Mouse (Mus musculus): ENCODE results near the gene Trappc1. TPM values are rescaled to one million over a fixed set of nuclear protein-coding genes. Genes with fewer than 3 reads are reported as not detected.

The Trappc1 gene
- polyA plus RNA-seq, 1 experiment from 2014 or later: 143 TPM

- H3K4me2 ChIP-seq: no peak overlapping the region
- H3K4me1 ChIP-seq (ENCODE audit: insufficient read depth): peaks cover 10% of the 10 kb centered on the region
- no peak for TF ChIP-seq CTCF (IDR thresholded peaks at IDR 0.05; ENCODE audit: low read depth)
- ATAC-seq (ENCODE audit: insufficient read depth): no peak
- WGBS: 35% methylated on average over 6 of the region's 6 CpGs
- no peak overlapping the region for H3K9ac ChIP-seq
- peaks cover 18% of the 10 kb centered on the region for H3K27me3 ChIP-seq (ENCODE audit: insufficient read depth, low read length)
- no peak for DNase-seq
- H3K9me3 ChIP-seq (ENCODE audit: low read depth, low read length): no peaks in the 10 kb centered on the region
- H3K4me3 ChIP-seq (ENCODE audit: low read depth, low read length): no peak overlapping the region
- H3K36me3 ChIP-seq (ENCODE audit: insufficient read depth): no peaks in the 10 kb centered on the region
- H3K27ac ChIP-seq (ENCODE audit: low read depth): no peak overlapping the region
Observed at GRCm38 (mm10) chr11:69327648-69328047, 3.9 kb downstream of the Trappc1 start.

DNA sequence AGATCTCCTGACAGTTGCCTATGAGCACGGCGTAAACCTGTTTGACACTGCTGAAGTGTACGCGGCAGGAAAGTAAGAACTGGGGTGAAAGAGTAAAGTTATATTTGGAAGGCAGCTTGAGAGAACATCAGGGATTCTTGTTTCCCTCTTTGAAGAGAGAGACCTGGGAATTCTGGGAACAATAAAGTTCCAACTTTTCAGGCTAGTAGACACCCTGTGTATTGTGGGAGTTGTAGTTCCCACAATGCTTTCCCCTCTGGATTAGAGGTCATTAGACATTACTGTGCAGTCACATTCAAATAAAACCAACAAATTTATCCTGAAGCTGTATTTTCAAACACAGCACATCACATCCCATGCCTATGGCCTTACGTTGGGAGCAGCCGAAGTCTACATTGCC is 4.7 kb downstream of the Trappc1 start:
- peaks cover 18% of the 10 kb centered on the region for H3K27me3 ChIP-seq (ENCODE audit: insufficient read depth, low read length)
- H3K27ac ChIP-seq (ENCODE audit: low read depth): no peak overlapping the region
- WGBS: 84% methylated on average over 6 of the region's 6 CpGs
- no peak overlapping the region for H3K4me2 ChIP-seq
- peak; percentile 23 for DNase-seq
- no peak for TF ChIP-seq CTCF (IDR thresholded peaks at IDR 0.05; ENCODE audit: low read depth)
- no peaks in the 10 kb centered on the region for H3K36me3 ChIP-seq (ENCODE audit: insufficient read depth)
- H3K4me1 ChIP-seq (ENCODE audit: insufficient read depth): peaks cover 6% of the 10 kb centered on the region
- no peak overlapping the region for H3K9ac ChIP-seq
- H3K9me3 ChIP-seq (ENCODE audit: low read depth, low read length): no peaks in the 10 kb centered on the region
- no peak for ATAC-seq (ENCODE audit: insufficient read depth)
- H3K4me3 ChIP-seq (ENCODE audit: low read depth, low read length): no peak overlapping the region

DNA sequence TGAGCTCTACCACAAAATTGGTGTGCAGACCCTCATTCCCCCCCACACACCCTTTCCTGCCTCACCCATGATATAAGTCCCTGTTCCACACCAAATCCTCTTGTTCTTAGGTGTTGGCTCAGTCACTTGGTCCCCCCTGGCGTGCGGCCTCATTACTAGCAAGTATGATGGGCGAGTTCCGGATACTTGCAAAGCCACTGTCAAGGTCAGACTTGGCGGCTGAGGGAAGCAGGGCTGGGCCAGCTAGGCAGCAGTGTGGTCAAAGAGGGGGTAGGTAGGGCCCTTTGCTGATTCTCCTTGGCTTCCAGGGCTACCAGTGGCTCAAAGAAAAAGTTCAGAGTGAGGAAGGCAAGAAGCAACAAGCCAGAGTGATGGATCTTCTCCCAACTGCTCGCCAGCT is 7.4 kb downstream of the Trappc1 start:
- Histone ChIP-seq H3K4me2 (peak overlapping the region; percentile 62), H3K9ac (no peak overlapping the region), H3K4me1 (ENCODE audit: insufficient read depth) (peaks cover 2% of the 10 kb centered on the region; the same call in 1 of the 2 replicates), H3K27me3 (ENCODE audit: insufficient read depth, low read length) (peaks cover 18% of the 10 kb centered on the region), H3K36me3 (ENCODE audit: insufficient read depth) (no peaks in the 10 kb centered on the region), H3K27ac (ENCODE audit: low read depth) (no peak overlapping the region), H3K4me3 (ENCODE audit: low read depth, low read length) (peak overlapping the region; percentile 43; the same call in 1 of the 2 replicates), H3K9me3 (ENCODE audit: low read depth, low read length) (no peaks in the 10 kb centered on the region)
- TF ChIP-seq CTCF (IDR thresholded peaks at IDR 0.05; ENCODE audit: low read depth): no peak
- DNase-seq (no peak), ATAC-seq (ENCODE audit: insufficient read depth) (no peak)
- WGBS: 83% methylated on average over 6 of the region's 6 CpGs

- Histone ChIP-seq H3K4me1 (ENCODE audit: insufficient read depth) (no peaks in the 10 kb centered on the region; the same call in 1 of the 2 replicates), H3K36me3 (ENCODE audit: insufficient read depth) (no peaks in the 10 kb centered on the region), H3K9me3 (ENCODE audit: low read depth, low read length) (no peaks in the 10 kb centered on the region), H3K27ac (ENCODE audit: low read depth) (peak overlapping the region; percentile 10; the same call in 1 of the 2 replicates), H3K27me3 (ENCODE audit: insufficient read depth, low read length) (peaks cover 11% of the 10 kb centered on the region; the same call in 1 of the 2 replicates), H3K4me3 (ENCODE audit: low read depth, low read length) (peak overlapping the region; percentile 43), H3K4me2 (peak overlapping the region; percentile 62), H3K9ac (peak overlapping the region; percentile 47)
- DNase-seq (peak; percentile 88), ATAC-seq (ENCODE audit: insufficient read depth) (peak; percentile 66)
- 0 out of 2 replicates have a peak, but pooled peaks have one; percentile 10 for TF ChIP-seq CTCF (IDR thresholded peaks at IDR 0.05; ENCODE audit: low read depth)
- WGBS: under 1% methylated on average over 24 of the region's 24 CpGs
Observed at GRCm38 (mm10) chr11:69331929-69332405, 8.2 kb downstream of the Trappc1 start.

DNA sequence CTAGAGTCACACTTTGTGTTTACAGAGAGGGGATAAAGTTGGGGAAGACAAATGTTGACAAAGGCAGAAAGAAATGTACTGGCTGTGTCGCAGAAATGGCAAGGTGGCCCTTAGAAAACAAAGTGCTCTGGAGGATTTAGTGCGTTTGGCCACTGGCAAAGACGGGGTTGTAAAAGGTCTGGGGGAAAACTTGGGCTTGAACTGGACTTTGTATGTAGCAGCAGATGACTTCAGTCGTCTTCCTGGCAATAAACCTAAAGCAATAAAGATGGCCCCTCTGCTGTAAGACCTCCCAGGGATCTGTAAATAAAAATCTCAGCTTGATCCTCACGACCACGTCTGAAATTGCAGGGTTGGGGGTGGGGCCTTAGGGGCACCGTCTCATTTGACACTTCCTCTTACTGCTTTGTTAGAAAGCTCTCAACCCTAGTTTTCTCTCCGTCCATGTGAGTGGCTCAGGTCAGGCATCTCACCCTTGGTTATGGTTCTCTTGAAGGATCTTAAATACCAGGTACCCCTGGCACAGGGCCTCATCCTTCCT is 9.0 kb downstream of the Trappc1 start:
- no peaks in the 10 kb centered on the region; the same call in 1 of the 2 replicates for H3K4me1 ChIP-seq (ENCODE audit: insufficient read depth)
- H3K36me3 ChIP-seq (ENCODE audit: insufficient read depth): no peaks in the 10 kb centered on the region
- DNase-seq (no peak), ATAC-seq (ENCODE audit: insufficient read depth) (no peak)
- H3K4me2 ChIP-seq: peak overlapping the region; percentile 62
- H3K9ac ChIP-seq: peak overlapping the region; percentile 47; the same call in 1 of the 2 replicates
- no peaks in the 10 kb centered on the region for H3K9me3 ChIP-seq (ENCODE audit: low read depth, low read length)
- H3K27ac ChIP-seq (ENCODE audit: low read depth): no peak overlapping the region
- peaks cover 3% of the 10 kb centered on the region; the same call in 1 of the 2 replicates for H3K27me3 ChIP-seq (ENCODE audit: insufficient read depth, low read length)
- TF ChIP-seq CTCF (IDR thresholded peaks at IDR 0.05; ENCODE audit: low read depth): no peak
- 31% methylated on average over 8 of the region's 8 CpGs for WGBS
- H3K4me3 ChIP-seq (ENCODE audit: low read depth, low read length): no peak overlapping the region

DNA sequence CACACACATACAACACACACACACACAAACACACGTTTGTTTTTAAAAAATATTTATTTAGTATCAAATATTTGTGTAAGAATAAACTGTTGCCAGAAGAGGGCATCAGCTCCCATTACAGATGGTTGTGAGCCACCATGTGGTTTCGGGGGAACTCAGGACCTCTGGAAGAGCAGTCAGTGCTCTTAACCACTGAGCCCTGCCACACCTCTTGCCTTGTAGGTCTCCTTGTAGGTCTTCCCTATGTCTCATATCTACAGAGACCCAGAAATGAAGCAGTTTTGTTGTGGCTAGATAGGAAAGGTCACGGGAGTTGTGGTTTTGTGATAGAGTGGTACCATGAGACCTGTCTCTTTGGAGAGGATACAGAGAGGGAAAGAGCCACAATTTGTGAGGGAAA is 10.1 kb downstream of the Trappc1 start:
- Histone ChIP-seq H3K4me3 (ENCODE audit: low read depth, low read length) (no peak overlapping the region), H3K9ac (no peak overlapping the region), H3K4me1 (ENCODE audit: insufficient read depth) (no peaks in the 10 kb centered on the region; the same call in 1 of the 2 replicates), H3K4me2 (no peak overlapping the region), H3K9me3 (ENCODE audit: low read depth, low read length) (no peaks in the 10 kb centered on the region), H3K27ac (ENCODE audit: low read depth) (no peak overlapping the region), H3K27me3 (ENCODE audit: insufficient read depth, low read length) (no peaks in the 10 kb centered on the region), H3K36me3 (ENCODE audit: insufficient read depth) (no peaks in the 10 kb centered on the region)
- ATAC-seq (ENCODE audit: insufficient read depth) (no peak), DNase-seq (peak; percentile 42)
- 0 out of 2 replicates have a peak, but pooled peaks have one; percentile 17 for TF ChIP-seq CTCF (IDR thresholded peaks at IDR 0.05; ENCODE audit: low read depth)
- WGBS: 49% methylated on average over 3 of the region's 3 CpGs

GRCm38 (mm10) chr11:69334796-69335195 is 11.0 kb downstream of the Trappc1 start:
- no peaks in the 10 kb centered on the region; the same call in 1 of the 2 replicates for H3K4me1 ChIP-seq (ENCODE audit: insufficient read depth)
- ATAC-seq (ENCODE audit: insufficient read depth) (no peak), DNase-seq (no peak)
- H3K27ac ChIP-seq (ENCODE audit: low read depth): no peak overlapping the region
- no peaks in the 10 kb centered on the region for H3K36me3 ChIP-seq (ENCODE audit: insufficient read depth)
- H3K4me2 ChIP-seq: no peak overlapping the region
- no peaks in the 10 kb centered on the region for H3K27me3 ChIP-seq (ENCODE audit: insufficient read depth, low read length)
- no peak overlapping the region for H3K4me3 ChIP-seq (ENCODE audit: low read depth, low read length)
- TF ChIP-seq CTCF (IDR thresholded peaks at IDR 0.05; ENCODE audit: low read depth): no peak
- 49% methylated on average over 4 of the region's 4 CpGs for WGBS
- H3K9ac ChIP-seq: no peak overlapping the region
- no peaks in the 10 kb centered on the region for H3K9me3 ChIP-seq (ENCODE audit: low read depth, low read length)

All from lung, embryonic 14.5 days (tissue).